Mouse (Mus musculus) v-Abl transformed pro-B cells (cell line): ENCODE data around the gene App.

Experiments used
- in situ Hi-C, 2 experiments: fragments of 400-800 bp; cut with MboI; formaldehyde crosslinking; loops; one replicate each; pipeline ENCODE4 v1.15.1; 2025; ENCODE audit not compliant: unreplicated experiment in 2 of 2

App gene

GRCm38 (mm10) chr16:85090992-85091391, 82.6 kb downstream of the App start:
- in situ Hi-C loops = no loop called here

- in situ Hi-C loops = no loop called here
Measured at GRCm38 (mm10) chr16:85088126-85088525, 85.4 kb downstream of the App start.

GRCm38 (mm10) chr16:85086303-85086702, 87.3 kb downstream of the App start:
- in situ Hi-C loops = no loop called here

GRCm38 (mm10) chr16:85085902-85086301, 87.7 kb downstream of the App start:
- in situ Hi-C loops = no loop called here

GRCm38 (mm10) chr16:85084152-85084551, 89.4 kb downstream of the App start:
- in situ Hi-C loops = no loop called here

- in situ Hi-C loops = no loop called here
Measured at GRCm38 (mm10) chr16:85075330-85075729, 98.2 kb downstream of the App start.

GRCm38 (mm10) chr16:85074889-85075288, 98.7 kb downstream of the App start:
- in situ Hi-C loops = no loop called here

GRCm38 (mm10) chr16:85072624-85073023, 100.9 kb downstream of the App start:
- in situ Hi-C loops = no loop called here

GRCm38 (mm10) chr16:85071791-85072190, 101.8 kb downstream of the App start:
- in situ Hi-C loops = no loop called here

- in situ Hi-C loops = no loop called here
Measured at GRCm38 (mm10) chr16:85071248-85071647, 102.3 kb downstream of the App start.

GRCm38 (mm10) chr16:85067254-85067893, 106.2 kb downstream of the App start:
- in situ Hi-C loops = no loop called here

GRCm38 (mm10) chr16:85066227-85066626, 107.3 kb downstream of the App start:
- in situ Hi-C loops = no loop called here

GRCm38 (mm10) chr16:85064800-85065199, 108.8 kb downstream of the App start:
- in situ Hi-C loops = no loop called here

GRCm38 (mm10) chr16:85062732-85063131, 110.8 kb downstream of the App start:
- in situ Hi-C loops = no loop called here

- in situ Hi-C loops = no loop called here
Measured at GRCm38 (mm10) chr16:85061725-85062124, 111.8 kb downstream of the App start.

GRCm38 (mm10) chr16:85058138-85058537, 115.4 kb downstream of the App start:
- in situ Hi-C loops = no loop called here

- in situ Hi-C loops = no loop called here
Measured at GRCm38 (mm10) chr16:85056212-85056611, 117.4 kb downstream of the App start.

GRCm38 (mm10) chr16:85053996-85054395, 119.6 kb downstream of the App start:
- in situ Hi-C loops = no loop called here

GRCm38 (mm10) chr16:85047310-85047709, 126.3 kb downstream of the App start:
- in situ Hi-C loops = no loop called here

GRCm38 (mm10) chr16:85041153-85041959, 132.2 kb downstream of the App start:
- in situ Hi-C loops = no loop called here

GRCm38 (mm10) chr16:85038731-85039130, 134.8 kb downstream of the App start:
- in situ Hi-C loops = no loop called here
